Mouse (Mus musculus): ENCODE results near the gene Ankdd1a. TPM values are rescaled to one million over a fixed set of nuclear protein-coding genes. Genes with fewer than 3 reads are reported as not detected.
A peak's percentile ranks its signal among the peaks of the same experiment; 100 is the strongest.

Ankdd1a gene
- polyA plus RNA-seq, 1 experiment from 2014 or later, result 0.60 TPM

DNA sequence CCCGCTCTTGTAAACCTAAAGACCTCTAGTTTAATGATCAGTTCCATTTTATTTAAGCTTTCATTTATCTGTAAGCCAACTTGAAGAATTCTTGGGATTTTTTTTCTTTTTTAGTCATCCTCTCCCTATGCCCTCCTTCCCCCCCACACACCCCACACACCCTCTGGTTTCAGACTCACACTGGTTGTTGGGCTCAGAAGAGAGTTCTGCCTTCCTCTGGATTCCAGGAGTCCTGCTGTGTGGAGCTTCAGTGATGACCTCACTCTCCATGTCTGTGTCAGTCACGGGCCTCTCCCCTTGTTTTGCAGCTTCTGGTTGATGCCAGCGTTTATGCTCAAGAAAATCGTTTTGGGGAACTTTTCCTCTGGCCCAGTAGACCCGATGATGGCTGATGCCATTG, 39.9 kb downstream of the Ankdd1a start:
- 88% methylated on average over 5 of the region's 5 CpGs for WGBS
- Histone ChIP-seq H3K9ac (no peak overlapping the region), H3K27me3 (no peaks in the 10 kb centered on the region), H3K9me3 (no peaks in the 10 kb centered on the region), H3K4me3 (no peak overlapping the region), H3K27ac (replicated peaks) (no peak overlapping the region), H3K36me3 (peaks cover 91% of the 10 kb centered on the region), H3K4me2 (no peak overlapping the region), H3K4me1 (replicated peaks) (no peaks in the 10 kb centered on the region)
- ATAC-seq (ENCODE audit: low read depth), result no peak

DNA sequence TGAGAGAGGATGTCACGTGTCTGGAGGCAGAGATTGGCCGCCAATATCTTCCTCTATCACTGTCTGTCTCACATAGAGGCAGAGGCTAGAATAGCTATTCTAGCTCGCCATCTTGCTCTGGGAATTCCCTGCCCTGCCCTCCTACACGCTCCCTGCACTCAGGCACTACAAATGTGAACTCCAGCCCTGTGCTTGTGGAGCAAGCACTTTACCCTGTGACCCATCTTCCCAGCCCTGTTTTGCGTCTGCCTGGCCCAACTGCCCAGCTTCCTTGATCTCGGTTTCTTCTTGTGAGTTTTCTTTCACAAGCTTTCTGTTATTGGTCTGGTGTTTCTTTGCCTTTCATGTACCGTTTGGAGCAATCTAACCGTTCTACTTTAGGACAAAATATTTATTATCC, 40.8 kb downstream of the Ankdd1a start:
- ATAC-seq (ENCODE audit: low read depth), result no peak
- WGBS, result 88% methylated on average over 8 of the region's 8 CpGs
- no peaks in the 10 kb centered on the region for H3K4me1 ChIP-seq (replicated peaks)

DNA sequence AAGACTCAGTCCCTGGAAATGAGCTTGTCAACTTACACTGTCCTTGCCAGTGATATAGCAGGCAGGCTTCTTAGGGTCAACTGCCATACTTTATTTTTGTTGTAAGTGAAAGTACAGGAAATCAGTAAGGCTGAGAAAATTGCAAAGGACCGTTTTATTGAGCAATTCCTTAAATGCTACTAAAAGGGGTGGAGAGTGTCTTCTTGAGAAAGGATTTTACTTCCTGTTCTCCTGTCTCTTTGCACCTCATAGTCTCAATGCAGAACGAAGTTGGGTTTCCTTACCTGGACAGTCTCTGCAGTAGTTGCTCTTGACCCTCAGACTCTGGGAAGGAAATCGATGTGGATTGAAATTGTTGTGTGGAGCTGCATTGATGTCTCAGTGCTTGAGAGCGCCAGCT, 47.2 kb downstream of the Ankdd1a start:
- 92% methylated on average over 4 of the region's 4 CpGs for WGBS
- H3K4me2 ChIP-seq, result no peak overlapping the region
- H3K27ac ChIP-seq (replicated peaks), result no peak overlapping the region
- H3K9ac ChIP-seq, result no peak overlapping the region
- ATAC-seq (ENCODE audit: low read depth), result no peak
- H3K9me3 ChIP-seq, result no peaks in the 10 kb centered on the region
- peaks cover 90% of the 10 kb centered on the region for H3K36me3 ChIP-seq
- no peaks in the 10 kb centered on the region for H3K4me1 ChIP-seq (replicated peaks)
- H3K4me3 ChIP-seq, result no peak overlapping the region
- no peaks in the 10 kb centered on the region for H3K27me3 ChIP-seq

More for the DNA sequence above, 40.8 kb downstream of the Ankdd1a start:
- Histone ChIP-seq H3K9me3 (no peaks in the 10 kb centered on the region), H3K4me3 (no peak overlapping the region), H3K4me2 (no peak overlapping the region), H3K27ac (replicated peaks) (no peak overlapping the region), H3K9ac (no peak overlapping the region), H3K27me3 (no peaks in the 10 kb centered on the region), H3K36me3 (peaks cover 91% of the 10 kb centered on the region)

DNA sequence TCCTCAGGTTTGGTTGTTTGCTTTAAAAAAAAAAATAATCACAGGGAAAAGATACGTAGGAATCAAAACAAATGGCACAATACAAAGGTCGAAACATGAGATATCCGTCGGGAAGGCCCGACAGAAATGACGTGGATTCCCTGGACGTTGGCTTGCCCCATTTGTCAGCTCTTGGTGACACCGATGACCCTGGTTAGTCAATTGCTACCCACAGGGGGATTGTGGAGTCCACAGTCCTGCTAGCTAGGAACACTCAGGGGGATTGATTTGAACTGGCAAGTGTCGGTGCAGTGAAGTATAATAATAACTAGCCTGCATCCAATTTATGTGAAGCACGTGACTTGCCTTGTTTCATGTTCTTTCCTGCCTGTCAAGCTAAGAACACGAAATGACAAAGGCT, 52.3 kb downstream of the Ankdd1a start:
- Histone ChIP-seq H3K4me3 (no peak overlapping the region), H3K9ac (no peak overlapping the region), H3K4me1 (replicated peaks) (peaks cover 4% of the 10 kb centered on the region), H3K27me3 (no peaks in the 10 kb centered on the region), H3K36me3 (peaks cover 63% of the 10 kb centered on the region), H3K9me3 (no peaks in the 10 kb centered on the region), H3K4me2 (no peak overlapping the region), H3K27ac (replicated peaks) (no peak overlapping the region)
- WGBS, result 68% methylated on average over 11 of the region's 11 CpGs
- ATAC-seq (ENCODE audit: low read depth), result no peak

DNA sequence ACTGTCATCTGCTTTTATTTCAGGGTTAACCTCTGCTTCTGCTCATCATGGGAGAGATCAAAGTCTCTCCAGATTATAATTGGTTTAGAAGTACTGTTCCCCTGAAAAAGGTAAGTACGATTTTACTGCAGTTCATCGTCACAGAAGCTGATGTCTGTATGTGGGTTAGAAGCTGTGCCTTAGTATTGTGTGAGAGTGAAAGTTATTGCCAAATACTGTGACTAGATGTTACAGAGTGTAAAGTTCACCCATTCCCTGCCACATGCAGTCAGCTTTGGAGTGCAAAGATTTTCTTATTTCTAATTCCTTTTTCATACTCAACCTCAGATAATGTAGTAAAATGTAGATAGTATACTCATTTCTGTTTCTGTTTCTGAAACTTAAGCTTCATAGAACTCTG, 54.8 kb downstream of the Ankdd1a start:
- no peaks in the 10 kb centered on the region for H3K9me3 ChIP-seq
- WGBS, result 97% methylated on average over 2 of the region's 2 CpGs
- H3K9ac ChIP-seq, result no peak overlapping the region
- peaks cover 23% of the 10 kb centered on the region for H3K4me1 ChIP-seq (replicated peaks)
- H3K36me3 ChIP-seq, result peaks cover 42% of the 10 kb centered on the region
- H3K4me2 ChIP-seq, result no peak overlapping the region
- no peak overlapping the region for H3K27ac ChIP-seq (replicated peaks)
- no peak overlapping the region for H3K4me3 ChIP-seq
- H3K27me3 ChIP-seq, result no peaks in the 10 kb centered on the region
- no peak for ATAC-seq (ENCODE audit: low read depth)

DNA sequence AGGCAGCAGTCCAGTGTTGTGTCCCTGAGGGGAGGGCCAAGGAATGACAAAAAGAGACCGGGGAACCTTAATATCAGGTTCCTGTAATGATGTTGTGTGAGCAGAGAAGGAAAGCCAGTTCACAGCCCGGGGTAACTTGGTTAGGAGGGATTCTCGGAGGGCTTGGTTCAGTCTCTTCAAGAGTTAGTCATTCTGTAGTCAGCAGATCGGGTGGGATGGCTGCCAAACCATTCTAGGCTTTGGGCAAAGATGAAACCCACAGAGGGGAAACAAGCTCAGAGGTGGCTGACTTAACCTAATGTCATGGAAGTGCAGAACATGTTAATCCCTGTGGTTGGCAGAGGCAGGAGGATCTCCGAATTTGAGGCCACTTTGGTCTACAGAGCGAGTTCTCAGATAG, 55.8 kb downstream of the Ankdd1a start:
- Histone ChIP-seq H3K4me1 (replicated peaks) (peaks cover 30% of the 10 kb centered on the region), H3K9ac (no peak overlapping the region), H3K4me3 (no peak overlapping the region), H3K27ac (replicated peaks) (no peak overlapping the region), H3K27me3 (no peaks in the 10 kb centered on the region), H3K9me3 (no peaks in the 10 kb centered on the region), H3K36me3 (peaks cover 32% of the 10 kb centered on the region), H3K4me2 (no peak overlapping the region)
- 93% methylated on average over 6 of the region's 6 CpGs for WGBS
- no peak for ATAC-seq (ENCODE audit: low read depth)

DNA sequence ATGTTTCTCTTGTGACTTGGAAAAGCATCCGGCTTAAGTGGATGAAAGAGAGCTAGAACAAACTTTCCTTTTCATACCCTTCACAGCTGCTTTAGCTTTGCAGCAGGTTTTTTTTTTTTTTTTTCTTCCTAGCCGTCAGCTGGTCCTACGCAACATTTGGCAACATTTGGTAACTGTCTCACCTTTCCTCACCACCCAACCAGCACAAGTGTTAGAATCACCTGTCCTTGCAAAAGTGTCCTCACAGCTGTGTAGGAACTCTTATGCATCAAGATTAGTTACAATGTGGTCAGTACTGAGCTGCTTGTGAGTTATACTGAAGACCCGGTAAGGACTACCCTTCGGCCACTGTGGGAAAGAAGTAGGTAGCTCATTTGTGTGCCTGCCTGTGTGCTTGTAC, 57.4 kb downstream of the Ankdd1a start:
- H3K4me2 ChIP-seq, result peak overlapping the region; percentile 10
- no peaks in the 10 kb centered on the region for H3K9me3 ChIP-seq
- peaks cover 30% of the 10 kb centered on the region for H3K4me1 ChIP-seq (replicated peaks)
- WGBS, result 82% methylated on average over 5 of the region's 5 CpGs
- H3K4me3 ChIP-seq, result no peak overlapping the region
- no peak overlapping the region for H3K27ac ChIP-seq (replicated peaks)
- H3K9ac ChIP-seq, result no peak overlapping the region; the same call in 1 of the 2 replicates
- ATAC-seq (ENCODE audit: low read depth), result no peak
- no peaks in the 10 kb centered on the region for H3K27me3 ChIP-seq
- H3K36me3 ChIP-seq, result peaks cover 22% of the 10 kb centered on the region

DNA sequence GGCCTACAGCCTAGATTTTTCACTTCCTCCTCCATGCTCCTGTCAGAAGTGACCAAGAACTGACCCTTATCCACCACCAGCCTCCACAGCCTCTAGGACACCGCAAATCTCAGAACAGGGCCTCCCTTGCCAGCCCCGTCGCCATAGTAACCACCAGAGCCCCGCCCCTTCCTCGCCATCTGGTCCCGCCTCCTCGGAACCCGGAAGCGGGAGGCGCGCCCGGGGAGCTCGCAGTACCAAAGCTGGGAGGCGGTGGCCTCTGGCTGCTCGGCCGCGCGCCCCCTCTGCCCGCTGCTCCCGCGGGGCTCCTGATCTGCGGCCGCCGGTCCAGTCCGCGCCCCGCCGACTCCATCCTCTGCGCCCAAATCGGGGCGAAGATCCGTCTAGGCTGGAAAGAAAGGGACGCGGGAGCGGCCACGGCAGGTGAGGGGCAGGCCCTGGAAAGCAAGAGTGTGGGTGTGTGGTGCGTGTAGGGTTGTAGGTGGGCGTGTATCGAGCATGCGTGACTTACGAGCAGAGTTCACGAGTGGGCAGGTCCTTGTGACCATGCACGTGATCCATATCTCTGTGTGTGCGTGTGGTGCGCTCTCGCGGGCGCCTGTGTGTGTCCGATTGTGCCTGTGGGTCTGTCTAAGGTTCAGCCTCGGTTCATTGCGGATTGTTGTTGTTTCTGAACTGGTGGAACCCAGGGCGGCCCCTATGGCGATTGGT, 59.1 kb downstream of the Ankdd1a start, which contains the start of gene Spg21:
Gene Spg21 (plus strand): TSS at position 216 of the 711 bp plus-strand sequence.
- peaks cover 9% of the 10 kb centered on the region for H3K36me3 ChIP-seq
- H3K4me2 ChIP-seq, result peak within 1 kb of the TSS; percentile 77
- H3K9me3 ChIP-seq, result no peaks in the 10 kb centered on the region
- H3K9ac ChIP-seq, result peak within 1 kb of the TSS; percentile 84
- WGBS, result 0% methylated on average over 52 of the region's 53 CpGs
- H3K4me3 ChIP-seq, result peak within 1 kb of the TSS; percentile 68
- H3K4me1 ChIP-seq (replicated peaks), result peaks cover 30% of the 10 kb centered on the region
- H3K27me3 ChIP-seq, result no peaks in the 10 kb centered on the region
- ATAC-seq (ENCODE audit: low read depth), result peak; percentile 98
- H3K27ac ChIP-seq (replicated peaks), result peak within 1 kb of the TSS; percentile 93

DNA sequence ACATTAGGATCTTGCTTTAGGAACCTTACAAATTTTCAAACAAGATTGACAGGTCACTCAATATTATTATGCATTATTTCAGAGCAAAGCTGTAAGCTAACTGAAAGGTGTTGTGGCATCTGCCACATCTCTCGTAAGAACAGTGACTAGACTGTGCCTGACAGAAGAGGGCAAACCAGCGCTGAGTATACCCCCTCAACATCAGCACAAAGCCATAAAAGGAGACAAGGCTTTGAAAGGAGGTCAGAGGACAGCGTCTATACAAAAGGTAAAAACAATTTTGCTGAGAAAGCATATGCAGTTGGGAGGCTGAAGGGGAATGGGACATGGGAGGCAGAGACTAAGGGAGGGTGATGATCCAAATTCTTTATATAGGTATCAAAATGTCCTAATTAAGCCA, 59.8 kb downstream of the Ankdd1a start:
- peak overlapping the region; percentile 93 for H3K27ac ChIP-seq (replicated peaks)
- H3K4me2 ChIP-seq, result peak overlapping the region; percentile 77
- H3K9me3 ChIP-seq, result no peaks in the 10 kb centered on the region
- peaks cover 30% of the 10 kb centered on the region for H3K4me1 ChIP-seq (replicated peaks)
- peaks cover 2% of the 10 kb centered on the region for H3K36me3 ChIP-seq
- H3K9ac ChIP-seq, result peak overlapping the region; percentile 84
- ATAC-seq (ENCODE audit: low read depth), result peak; percentile 24; the same call in 1 of the 2 replicates
- peak overlapping the region; percentile 68 for H3K4me3 ChIP-seq
- H3K27me3 ChIP-seq, result no peaks in the 10 kb centered on the region
- 20% methylated on average over 3 of the region's 3 CpGs for WGBS

DNA sequence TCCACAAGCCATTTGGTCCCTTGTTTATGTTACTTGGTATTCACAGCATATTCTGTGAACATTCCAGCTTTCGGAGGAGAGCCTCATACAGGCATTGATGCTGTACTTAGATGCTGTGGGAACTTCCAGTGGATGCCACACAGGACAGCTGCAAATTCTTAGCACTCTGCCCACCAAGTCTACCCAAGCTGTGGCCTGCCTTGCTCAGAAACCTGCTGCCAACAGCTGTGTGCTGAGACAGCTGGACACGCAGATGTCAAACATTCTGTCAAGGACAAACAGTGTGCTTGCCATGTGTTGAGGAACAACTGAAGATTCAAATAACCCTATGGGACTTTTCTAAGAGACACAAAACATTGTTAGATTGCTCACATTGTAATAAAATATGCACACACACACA, 61.0 kb downstream of the Ankdd1a start:
- no peaks in the 10 kb centered on the region for H3K27me3 ChIP-seq
- no peak overlapping the region for H3K4me2 ChIP-seq
- H3K9ac ChIP-seq, result no peak overlapping the region
- H3K9me3 ChIP-seq, result no peaks in the 10 kb centered on the region
- no peaks in the 10 kb centered on the region for H3K36me3 ChIP-seq
- peaks cover 30% of the 10 kb centered on the region for H3K4me1 ChIP-seq (replicated peaks)
- ATAC-seq (ENCODE audit: low read depth), result no peak
- H3K4me3 ChIP-seq, result no peak overlapping the region
- 88% methylated on average over 2 of the region's 2 CpGs for WGBS
- no peak overlapping the region for H3K27ac ChIP-seq (replicated peaks)

DNA sequence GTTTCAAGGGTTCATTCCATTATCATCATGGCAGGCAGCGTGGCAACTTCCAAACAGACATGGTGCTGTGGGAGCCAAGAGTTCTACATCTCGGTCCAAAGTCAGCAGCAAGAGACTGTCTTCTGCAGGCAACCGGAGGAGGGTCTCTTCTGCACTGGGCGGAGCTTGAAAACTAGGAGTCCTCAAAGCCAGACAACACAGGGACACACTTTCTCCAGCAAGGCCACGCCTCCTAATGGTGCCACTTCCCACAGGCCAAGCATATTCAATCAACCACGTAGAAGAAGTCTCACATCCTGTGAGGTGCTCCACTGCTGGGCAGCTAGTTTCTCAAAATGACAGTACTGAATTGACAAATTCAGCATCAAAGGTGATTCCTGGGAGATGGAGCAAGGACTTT, 72.0 kb downstream of the Ankdd1a start:
- Histone ChIP-seq H3K4me3 (no peak overlapping the region), H3K27me3 (no peaks in the 10 kb centered on the region), H3K9me3 (no peaks in the 10 kb centered on the region), H3K4me2 (no peak overlapping the region), H3K27ac (replicated peaks) (no peak overlapping the region), H3K4me1 (replicated peaks) (no peaks in the 10 kb centered on the region), H3K9ac (no peak overlapping the region), H3K36me3 (peaks cover 86% of the 10 kb centered on the region)
- 90% methylated on average over 6 of the region's 6 CpGs for WGBS
- no peak for ATAC-seq (ENCODE audit: low read depth)

DNA sequence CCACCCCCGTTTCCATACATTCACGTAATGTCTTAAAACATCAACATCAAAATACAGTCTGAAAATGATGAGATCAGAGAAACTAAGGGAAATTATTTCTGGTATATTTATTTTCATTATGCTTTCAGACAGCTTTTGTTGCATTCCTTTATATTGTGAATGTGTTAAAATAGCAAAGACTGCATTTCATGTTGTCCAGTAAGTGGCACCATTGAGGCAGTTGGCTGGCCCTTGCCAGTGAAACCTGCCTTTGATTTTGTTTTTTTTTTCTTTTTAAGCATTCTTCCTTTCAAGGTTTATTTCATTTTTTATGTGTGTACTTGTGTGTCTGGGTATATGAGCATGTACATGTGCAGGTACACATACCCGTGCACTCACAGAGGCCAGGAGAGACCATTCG, 75.3 kb downstream of the Ankdd1a start:
- no peak for ATAC-seq (ENCODE audit: low read depth)
- peaks cover 83% of the 10 kb centered on the region for H3K36me3 ChIP-seq
- H3K4me1 ChIP-seq (replicated peaks), result no peaks in the 10 kb centered on the region
- no peak overlapping the region for H3K27ac ChIP-seq (replicated peaks)
- no peak overlapping the region for H3K4me3 ChIP-seq
- H3K27me3 ChIP-seq, result no peaks in the 10 kb centered on the region
- 93% methylated on average over 4 of the region's 4 CpGs for WGBS
- H3K9ac ChIP-seq, result no peak overlapping the region
- H3K9me3 ChIP-seq, result no peaks in the 10 kb centered on the region
- H3K4me2 ChIP-seq, result no peak overlapping the region

All from neural tube, embryonic 13.5 days (tissue).